Mouse (Mus musculus): Measurements from ENCODE around the gene Sucnr1.
"Not testable (repeated sequence)": the region's sequence is repeated elsewhere in the genome, so short reads cannot be mapped to it uniquely, and the experiment has no call there.

The Sucnr1 gene

DNA sequence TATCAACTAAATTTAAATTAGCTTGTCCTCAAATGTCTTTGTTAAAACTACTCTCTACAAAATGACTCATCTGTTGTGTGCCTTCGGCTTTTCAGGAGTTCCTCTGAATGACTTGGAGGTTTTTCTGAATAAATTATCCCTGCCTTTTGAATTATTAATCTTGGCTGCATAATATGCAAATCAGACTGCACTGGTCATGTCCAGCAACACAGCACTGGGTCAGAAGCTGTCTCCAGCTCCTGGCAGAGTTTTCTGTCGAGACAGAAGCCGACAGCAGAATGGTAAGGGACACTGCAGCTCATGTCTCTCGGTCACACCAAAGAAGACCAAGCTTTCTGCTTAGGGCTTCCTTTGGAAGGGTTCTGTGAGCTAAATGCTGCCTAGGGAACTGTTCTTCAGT, at the start of gene Sucnr1:
Gene Sucnr1 (plus strand): TSS at position 222 of the 400 bp plus-strand sequence.
- no peak for DNase-seq (ENCODE audit: low read depth, low spot score)

DNA sequence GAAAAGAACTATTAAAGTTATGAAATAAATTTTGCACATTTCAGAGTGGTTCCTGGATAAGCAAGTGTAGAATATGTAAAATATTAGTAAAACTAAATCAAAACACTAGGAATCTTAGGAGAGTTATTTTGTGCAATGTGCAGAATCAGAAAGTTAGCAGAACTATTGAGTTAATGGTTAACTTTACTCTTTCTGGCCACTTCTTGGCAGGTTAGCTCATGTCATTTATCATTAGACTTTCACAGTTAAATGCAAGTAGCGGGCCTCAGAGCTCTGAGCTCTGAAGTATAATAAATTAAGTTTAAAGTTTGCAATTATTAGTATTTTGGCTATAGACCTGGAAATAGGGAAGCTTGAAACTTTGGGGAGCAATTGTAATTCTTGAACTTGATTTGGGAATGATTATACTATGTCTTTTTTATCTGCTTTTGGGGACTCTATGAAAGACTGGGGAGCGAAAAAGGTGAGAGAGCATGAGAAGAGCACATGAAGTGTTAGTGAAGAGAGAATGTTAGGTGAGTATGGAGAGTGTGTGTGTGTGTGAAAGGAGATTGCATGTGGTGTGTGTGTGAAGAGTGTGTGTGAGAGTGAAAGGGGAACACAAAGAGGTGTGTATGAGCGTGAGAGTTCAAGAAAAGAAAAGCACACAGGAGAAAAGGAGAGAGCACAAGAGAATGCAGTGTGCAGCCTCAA, 35.3 kb upstream of the Sucnr1 start:
- DNase-seq (ENCODE audit: low read depth, low spot score), result no peak

GRCm38 (mm10) chr3:60053231-60053927, 28.3 kb upstream of the Sucnr1 start:
- DNase-seq (ENCODE audit: low read depth, low spot score), result no peak

- no peak for DNase-seq (ENCODE audit: low read depth, low spot score)
These were observed 27.7 kb upstream of the Sucnr1 start for GRCm38 (mm10) chr3:60053931-60054330.

DNA sequence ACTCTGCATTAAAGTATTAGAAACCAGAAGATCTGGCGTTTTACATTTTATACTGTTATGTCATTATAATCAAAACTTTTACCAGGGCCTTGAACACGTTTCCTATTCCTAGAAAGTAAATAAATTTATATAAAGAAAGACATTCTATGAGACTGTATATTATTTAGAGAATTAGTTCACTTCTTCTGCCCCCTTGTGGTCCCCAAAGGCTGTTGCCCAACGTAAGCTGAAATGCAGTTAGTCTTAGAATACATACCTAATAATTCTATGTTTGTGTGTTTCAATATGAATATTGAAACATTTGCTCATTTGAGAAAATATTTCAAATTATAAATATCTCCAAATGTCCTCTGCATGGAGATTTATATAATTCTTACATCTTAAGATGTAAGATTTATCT, 25.2 kb upstream of the Sucnr1 start:
- DNase-seq (ENCODE audit: low read depth, low spot score), result peak; percentile 58

- DNase-seq (ENCODE audit: low read depth, low spot score), result peak; percentile 27
These were observed 24.4 kb upstream of the Sucnr1 start for GRCm38 (mm10) chr3:60057070-60057808.

- no peak for DNase-seq (ENCODE audit: low read depth, low spot score)
These were observed 23.9 kb upstream of the Sucnr1 start for GRCm38 (mm10) chr3:60057809-60058082.

GRCm38 (mm10) chr3:60078883-60079415, 2.7 kb upstream of the Sucnr1 start:
- DNase-seq (ENCODE audit: low read depth, low spot score), result no peak

- peak; percentile 72 for DNase-seq (ENCODE audit: low read depth, low spot score)
These were observed 1.1 kb upstream of the Sucnr1 start for GRCm38 (mm10) chr3:60080572-60080971.

DNA sequence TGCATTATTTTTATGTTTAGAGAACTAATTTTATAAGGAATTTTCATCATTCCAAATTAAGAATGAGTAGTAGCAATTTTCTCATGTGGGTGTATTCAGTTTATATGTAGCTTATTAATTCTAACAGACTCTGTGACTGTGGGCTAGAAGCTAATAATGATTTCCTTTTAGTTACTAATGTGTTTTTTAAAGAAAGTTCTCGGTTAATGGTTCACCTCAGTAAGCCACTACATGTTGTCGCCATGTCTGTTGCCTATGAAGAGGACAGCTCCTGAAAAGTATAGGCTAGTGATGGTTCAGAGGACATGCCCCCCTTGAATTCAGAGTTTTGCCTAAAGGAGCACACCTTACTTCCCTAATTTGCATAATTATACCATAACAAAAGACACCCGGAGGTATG, 1.1 kb downstream of the Sucnr1 start:
- no peak for DNase-seq (ENCODE audit: low read depth, low spot score)

DNA sequence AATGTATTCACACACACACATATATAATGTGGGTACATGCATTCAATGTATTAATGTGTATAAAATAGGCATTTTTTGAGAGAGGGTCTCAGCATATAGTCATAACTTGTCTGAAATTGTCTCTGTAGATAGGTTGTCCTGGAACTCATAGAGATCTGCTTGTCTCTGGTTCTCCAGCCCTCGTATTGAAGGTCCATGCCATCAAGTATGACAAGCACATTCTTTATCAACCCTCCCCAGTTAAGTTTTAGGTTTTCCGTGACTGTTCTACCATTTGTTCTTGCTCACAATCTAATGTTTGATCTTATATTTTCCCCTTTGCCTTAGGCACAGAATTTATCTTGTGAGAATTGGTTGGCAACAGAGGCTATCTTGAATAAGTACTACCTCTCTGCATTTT, 4.1 kb downstream of the Sucnr1 start:
- no peak for DNase-seq (ENCODE audit: low read depth, low spot score)

GRCm38 (mm10) chr3:60091321-60091720, 9.7 kb downstream of the Sucnr1 start:
- no peak for DNase-seq (ENCODE audit: low read depth, low spot score)

DNA sequence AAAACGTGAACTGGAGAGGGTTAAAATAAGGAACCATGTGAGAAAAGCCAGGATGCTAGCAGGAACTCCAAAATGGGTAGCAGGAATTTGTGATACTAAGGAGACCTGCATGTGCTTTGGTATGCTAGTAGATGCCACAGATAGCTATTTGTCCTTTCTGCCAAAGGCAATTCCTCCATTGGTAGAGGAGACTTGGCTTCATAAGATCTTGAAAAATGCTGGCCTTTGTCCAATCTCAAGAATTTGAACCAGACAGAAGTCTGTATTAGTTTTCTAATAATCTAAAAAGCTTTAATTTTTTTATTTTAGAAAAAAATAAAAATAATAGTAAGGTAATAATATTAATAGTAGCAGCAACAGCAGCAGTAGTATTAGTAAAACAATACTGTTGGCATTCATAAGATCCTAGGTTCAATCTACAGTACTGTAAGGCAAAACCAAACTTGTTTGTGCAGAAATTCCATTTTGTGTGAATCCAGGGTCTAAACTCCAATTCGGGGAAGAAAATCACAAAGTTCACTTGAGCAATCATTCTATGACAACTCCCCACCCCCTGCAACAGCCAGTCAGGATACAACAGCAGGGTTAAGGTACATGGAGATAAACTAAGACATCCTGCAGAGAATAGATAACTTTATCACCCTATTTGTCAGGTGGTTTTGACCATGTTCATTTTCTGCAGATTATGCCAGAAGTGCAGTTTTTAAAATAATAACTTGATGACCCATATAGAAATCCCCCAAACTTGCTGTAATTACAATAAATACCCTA, 12.9 kb downstream of the Sucnr1 start:
- no peak for DNase-seq (ENCODE audit: low read depth, low spot score)

GRCm38 (mm10) chr3:60096941-60097340, 15.3 kb downstream of the Sucnr1 start:
- DNase-seq (ENCODE audit: low read depth, low spot score), result no peak

- DNase-seq (ENCODE audit: low read depth, low spot score), result no peak
These were observed 15.8 kb downstream of the Sucnr1 start for GRCm38 (mm10) chr3:60097485-60097884.

- DNase-seq (ENCODE audit: low read depth, low spot score), result no peak
These were observed 16.9 kb downstream of the Sucnr1 start for GRCm38 (mm10) chr3:60098521-60098920.

- DNase-seq (ENCODE audit: low read depth, low spot score), result no peak
These were observed 22.9 kb downstream of the Sucnr1 start for GRCm38 (mm10) chr3:60104462-60105109.

DNA sequence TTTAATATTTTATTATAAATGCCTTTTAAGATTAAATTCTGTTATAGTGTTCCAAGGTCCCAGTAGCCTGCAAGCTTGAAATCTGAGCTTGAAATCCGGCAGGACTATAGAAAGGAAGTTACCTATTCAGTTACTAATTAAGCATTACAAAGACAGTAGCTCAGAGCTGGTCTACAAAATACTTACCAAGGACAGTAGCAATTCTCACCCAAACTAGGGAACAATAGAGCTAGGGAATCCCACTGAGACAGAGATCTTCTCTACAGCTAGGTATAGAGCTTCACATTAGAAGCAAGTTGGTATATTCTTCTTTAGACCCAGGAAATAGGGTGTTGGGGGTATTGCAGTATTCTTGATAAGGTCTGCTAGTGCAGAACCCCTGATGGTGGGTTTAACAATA, 24.8 kb downstream of the Sucnr1 start:
- DNase-seq (ENCODE audit: low read depth, low spot score), result not testable (repeated sequence)

DNA sequence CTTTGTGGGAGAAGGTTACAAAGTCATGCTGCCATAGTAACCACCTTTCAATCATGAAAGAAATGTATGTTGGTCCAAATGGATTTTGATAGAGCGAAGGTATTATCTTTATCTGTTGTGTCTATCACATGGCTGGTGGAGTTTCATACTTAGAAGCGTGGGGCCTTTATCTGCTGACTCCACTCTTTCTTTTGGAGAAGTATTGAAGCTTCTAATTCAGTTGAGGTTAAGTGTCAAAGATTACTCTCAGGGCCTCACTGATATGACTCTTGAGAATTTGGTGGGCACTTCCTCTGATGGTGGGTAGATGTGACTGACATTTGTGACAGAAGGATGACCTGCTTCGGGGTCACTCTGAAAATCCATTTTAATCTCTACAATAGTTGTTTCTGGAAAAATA, 26.1 kb downstream of the Sucnr1 start:
- no peak for DNase-seq (ENCODE audit: low read depth, low spot score)

- DNase-seq (ENCODE audit: low read depth, low spot score), result no peak
These were observed 27.1 kb downstream of the Sucnr1 start for GRCm38 (mm10) chr3:60108815-60109214.

GRCm38 (mm10) chr3:60111135-60111710, 29.6 kb downstream of the Sucnr1 start:
- no peak for DNase-seq (ENCODE audit: low read depth, low spot score)
